Mouse (Mus musculus): ENCODE data around the gene Abca4. TPM values are rescaled to one million over a fixed set of nuclear protein-coding genes. Genes with fewer than 3 reads are reported as not detected.

The Abca4 gene
- polyA plus RNA-seq, 1 experiment: not detected

DNA sequence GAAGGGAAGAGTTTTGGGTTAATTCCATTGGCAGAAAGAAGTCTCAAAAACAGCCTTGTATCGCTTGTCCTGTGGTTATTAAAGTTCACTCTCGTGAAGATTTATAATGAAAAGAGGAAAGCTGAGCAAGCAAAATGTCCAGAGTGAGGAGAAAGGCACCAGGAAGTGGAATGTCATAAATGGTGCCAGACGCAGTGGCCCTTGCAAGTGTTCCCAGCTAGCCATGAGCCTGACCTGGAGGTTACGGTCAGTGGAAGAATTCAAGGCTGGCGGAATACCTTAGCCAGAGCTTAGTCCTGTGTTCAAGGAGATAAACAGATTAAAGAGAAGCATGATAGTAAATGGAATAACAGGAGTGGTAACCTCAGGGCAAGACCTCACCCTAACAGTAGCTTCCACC lies 25.1 kb upstream of the Abca4 start:
- 80% methylated on average over 5 of the region's 5 CpGs for WGBS
- Histone ChIP-seq H3K27ac (ENCODE audit: control insufficient read depth, insufficient read depth, low read depth, low read length, poor library complexity) (no peak overlapping the region), H3K4me3 (replicated peaks; ENCODE audit: control insufficient read depth, low read depth, low read length) (no peak overlapping the region), H3K4me1 (ENCODE audit: control insufficient read depth, insufficient read depth, low read length) (no peaks in the 10 kb centered on the region)
- TF ChIP-seq POLR2A (IDR thresholded peaks at IDR 0.05; ENCODE audit: borderline replicate concordance, control insufficient read depth, low read depth, low read length) (no peak), CTCF (IDR thresholded peaks at IDR 0.05; ENCODE audit: control insufficient read depth, insufficient read depth, low read length) (no peak)

DNA sequence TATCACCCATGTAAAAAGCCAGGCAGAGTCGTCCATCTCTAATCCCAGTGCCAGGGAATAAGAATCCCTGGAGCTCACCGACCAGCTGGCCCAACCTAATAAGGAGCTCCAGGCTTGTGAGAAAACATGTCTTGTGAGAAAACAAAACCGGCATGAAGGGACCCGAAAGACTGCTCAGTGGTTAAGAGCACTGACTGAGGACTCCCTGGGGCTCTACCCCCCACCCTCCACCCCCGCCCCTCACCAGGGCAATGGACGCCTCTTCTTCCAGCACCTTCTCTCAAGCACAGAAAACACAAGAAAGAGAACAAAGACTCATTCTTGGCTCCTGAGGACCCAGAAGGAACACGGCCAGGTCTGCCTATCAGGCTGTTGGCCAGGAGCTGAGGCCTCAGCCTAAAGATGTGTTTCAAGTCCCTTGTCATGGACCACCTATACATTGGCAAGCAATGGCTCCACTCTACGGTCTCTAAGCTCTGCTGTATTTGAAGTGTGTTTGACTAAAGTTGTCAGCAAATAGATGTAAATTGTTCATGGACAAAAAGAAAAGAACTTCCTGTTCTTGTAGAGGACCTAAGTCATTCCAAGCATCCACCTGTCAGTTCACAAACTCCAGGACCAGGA lies 23.1 kb upstream of the Abca4 start:
- 88% methylated on average over 8 of the region's 8 CpGs for WGBS
- no peak overlapping the region for H3K4me3 ChIP-seq (replicated peaks; ENCODE audit: control insufficient read depth, low read depth, low read length)
- H3K27ac ChIP-seq (ENCODE audit: control insufficient read depth, insufficient read depth, low read depth, low read length, poor library complexity): no peak overlapping the region
- no peaks in the 10 kb centered on the region for H3K4me1 ChIP-seq (ENCODE audit: control insufficient read depth, insufficient read depth, low read length)
- TF ChIP-seq POLR2A (IDR thresholded peaks at IDR 0.05; ENCODE audit: borderline replicate concordance, control insufficient read depth, low read depth, low read length): no peak
- no peak for TF ChIP-seq CTCF (IDR thresholded peaks at IDR 0.05; ENCODE audit: control insufficient read depth, insufficient read depth, low read length)

DNA sequence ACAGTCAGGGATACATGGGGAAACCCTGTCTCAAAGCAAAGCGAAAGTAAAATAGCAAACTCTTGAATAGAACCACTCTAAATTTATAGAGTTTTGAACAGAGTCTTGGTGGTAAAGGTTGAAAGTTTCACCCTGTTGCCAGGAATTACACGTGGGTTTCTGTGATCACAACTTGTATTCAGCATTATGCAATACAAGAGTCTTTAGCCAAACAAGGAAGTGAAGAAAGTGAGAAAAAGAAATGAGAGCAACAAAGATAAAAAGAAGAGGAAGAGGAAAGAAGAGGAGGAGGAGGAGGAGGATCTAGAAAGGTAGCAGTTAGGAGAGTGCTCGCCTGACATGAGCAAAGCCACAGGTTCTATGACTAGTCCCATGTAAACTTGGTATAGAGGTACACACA lies 21.9 kb upstream of the Abca4 start:
- Histone ChIP-seq H3K27ac (ENCODE audit: control insufficient read depth, insufficient read depth, low read depth, low read length, poor library complexity) (no peak overlapping the region), H3K4me1 (ENCODE audit: control insufficient read depth, insufficient read depth, low read length) (no peaks in the 10 kb centered on the region), H3K4me3 (replicated peaks; ENCODE audit: control insufficient read depth, low read depth, low read length) (no peak overlapping the region)
- WGBS: 41% methylated on average over 3 of the region's 3 CpGs
- TF ChIP-seq POLR2A (IDR thresholded peaks at IDR 0.05; ENCODE audit: borderline replicate concordance, control insufficient read depth, low read depth, low read length) (no peak), CTCF (IDR thresholded peaks at IDR 0.05; ENCODE audit: control insufficient read depth, insufficient read depth, low read length) (no peak)

DNA sequence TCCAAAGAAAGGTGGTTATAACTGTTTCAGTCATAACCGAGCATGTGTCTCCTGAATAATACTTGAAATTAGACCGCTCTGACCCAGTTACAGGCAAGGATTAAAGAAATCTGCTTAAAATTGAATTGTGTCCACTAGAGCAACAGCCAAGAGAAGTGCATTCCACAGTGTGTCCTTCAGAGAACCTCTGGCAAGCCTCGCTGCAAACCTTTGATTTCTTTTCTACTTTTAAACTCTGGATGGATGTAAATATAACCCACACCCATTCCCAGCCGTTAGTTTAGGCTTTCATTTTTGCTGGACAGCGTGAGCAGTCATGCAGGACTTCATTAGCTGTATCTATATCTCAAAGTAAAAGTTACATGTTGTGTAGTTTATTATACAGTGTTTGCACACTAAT lies 17.6 kb upstream of the Abca4 start:
- no peaks in the 10 kb centered on the region for H3K4me1 ChIP-seq (ENCODE audit: control insufficient read depth, insufficient read depth, low read length)
- TF ChIP-seq POLR2A (IDR thresholded peaks at IDR 0.05; ENCODE audit: borderline replicate concordance, control insufficient read depth, low read depth, low read length) (no peak), CTCF (IDR thresholded peaks at IDR 0.05; ENCODE audit: control insufficient read depth, insufficient read depth, low read length) (no peak)
- H3K27ac ChIP-seq (ENCODE audit: control insufficient read depth, insufficient read depth, low read depth, low read length, poor library complexity): no peak overlapping the region
- WGBS: 73% methylated on average over 5 of the region's 5 CpGs
- H3K4me3 ChIP-seq (replicated peaks; ENCODE audit: control insufficient read depth, low read depth, low read length): no peak overlapping the region

DNA sequence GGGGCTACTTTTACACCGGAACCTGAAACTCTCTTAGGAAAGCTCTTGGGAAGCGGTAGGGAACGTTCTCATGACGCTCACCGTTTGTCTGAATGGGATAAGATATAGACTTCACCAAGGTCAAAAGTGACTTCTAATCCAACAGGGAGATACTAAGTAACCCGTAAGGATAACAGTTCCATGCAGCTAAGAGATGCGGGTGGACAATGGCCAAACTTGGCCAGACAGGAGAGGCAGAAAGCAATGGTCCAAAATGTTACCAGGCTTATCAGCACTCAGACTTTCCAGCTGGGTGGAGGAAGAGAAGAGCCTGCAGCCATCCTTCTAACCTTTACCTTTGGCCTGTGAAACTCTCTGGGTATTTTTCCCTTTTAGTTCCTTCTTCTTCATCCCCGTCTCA lies 16.5 kb upstream of the Abca4 start:
- Histone ChIP-seq H3K27ac (ENCODE audit: control insufficient read depth, insufficient read depth, low read depth, low read length, poor library complexity) (no peak overlapping the region), H3K4me1 (ENCODE audit: control insufficient read depth, insufficient read depth, low read length) (no peaks in the 10 kb centered on the region), H3K4me3 (replicated peaks; ENCODE audit: control insufficient read depth, low read depth, low read length) (no peak overlapping the region)
- WGBS: 85% methylated on average over 8 of the region's 8 CpGs
- TF ChIP-seq POLR2A (IDR thresholded peaks at IDR 0.05; ENCODE audit: borderline replicate concordance, control insufficient read depth, low read depth, low read length): no peak
- no peak for TF ChIP-seq CTCF (IDR thresholded peaks at IDR 0.05; ENCODE audit: control insufficient read depth, insufficient read depth, low read length)

DNA sequence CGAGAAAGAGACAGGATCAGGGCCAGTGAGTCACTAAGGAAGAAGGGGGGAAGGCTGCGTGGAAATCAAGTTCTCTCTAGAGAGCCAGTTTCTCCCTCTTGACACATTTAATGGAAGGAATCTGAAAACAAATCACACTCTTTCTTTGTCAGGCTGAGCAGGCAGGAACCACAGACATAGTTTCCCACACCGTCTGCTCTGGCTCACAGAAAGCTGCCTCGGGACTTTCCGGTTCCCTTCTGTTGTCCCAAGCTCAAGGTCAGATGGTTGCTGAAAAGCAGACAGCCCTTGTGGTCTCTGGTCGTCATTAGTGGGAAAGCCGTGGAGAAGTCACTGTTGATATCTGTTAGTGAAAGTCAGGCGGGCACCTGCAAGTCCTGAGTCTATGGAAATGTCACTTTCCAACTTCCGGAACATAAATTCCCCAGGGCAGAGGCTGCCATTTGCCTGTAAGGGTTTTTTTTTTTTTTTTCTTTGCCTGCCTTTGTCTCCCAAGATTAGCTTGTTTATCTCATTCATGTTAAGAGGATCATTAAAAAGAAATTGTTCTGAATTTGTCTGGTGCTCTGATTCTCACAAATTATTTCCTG lies 10.9 kb upstream of the Abca4 start:
- Histone ChIP-seq H3K4me3 (replicated peaks; ENCODE audit: control insufficient read depth, low read depth, low read length) (no peak overlapping the region), H3K27ac (ENCODE audit: control insufficient read depth, insufficient read depth, low read depth, low read length, poor library complexity) (no peak overlapping the region), H3K4me1 (ENCODE audit: control insufficient read depth, insufficient read depth, low read length) (no peaks in the 10 kb centered on the region)
- WGBS: 75% methylated on average over 9 of the region's 9 CpGs
- TF ChIP-seq CTCF (IDR thresholded peaks at IDR 0.05; ENCODE audit: control insufficient read depth, insufficient read depth, low read length) (no peak), POLR2A (IDR thresholded peaks at IDR 0.05; ENCODE audit: borderline replicate concordance, control insufficient read depth, low read depth, low read length) (no peak)

DNA sequence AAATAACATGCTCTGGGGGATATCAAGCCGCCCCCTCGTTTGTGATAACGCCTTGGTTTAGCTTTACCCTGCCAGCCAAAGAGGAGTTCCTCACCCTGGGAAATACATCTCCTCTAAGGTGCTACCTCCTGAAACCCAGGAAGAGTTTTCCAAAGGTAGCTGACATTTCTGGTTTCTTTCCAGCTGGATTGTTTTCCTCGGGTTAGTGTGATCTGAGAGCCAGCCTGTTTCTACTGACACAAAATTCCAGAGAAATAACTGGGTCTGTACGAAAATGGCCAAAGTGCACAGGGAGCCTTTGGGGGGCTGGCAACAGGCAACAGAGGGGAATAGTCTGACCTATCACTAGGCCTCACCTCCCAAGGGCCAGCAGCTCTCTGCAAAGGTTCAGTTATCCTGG lies 10.0 kb upstream of the Abca4 start:
- no peak overlapping the region for H3K4me3 ChIP-seq (replicated peaks; ENCODE audit: control insufficient read depth, low read depth, low read length)
- H3K27ac ChIP-seq (ENCODE audit: control insufficient read depth, insufficient read depth, low read depth, low read length, poor library complexity): no peak overlapping the region
- 83% methylated on average over 5 of the region's 5 CpGs for WGBS
- TF ChIP-seq CTCF (IDR thresholded peaks at IDR 0.05; ENCODE audit: control insufficient read depth, insufficient read depth, low read length) (no peak), POLR2A (IDR thresholded peaks at IDR 0.05; ENCODE audit: borderline replicate concordance, control insufficient read depth, low read depth, low read length) (no peak)
- H3K4me1 ChIP-seq (ENCODE audit: control insufficient read depth, insufficient read depth, low read length): no peaks in the 10 kb centered on the region

DNA sequence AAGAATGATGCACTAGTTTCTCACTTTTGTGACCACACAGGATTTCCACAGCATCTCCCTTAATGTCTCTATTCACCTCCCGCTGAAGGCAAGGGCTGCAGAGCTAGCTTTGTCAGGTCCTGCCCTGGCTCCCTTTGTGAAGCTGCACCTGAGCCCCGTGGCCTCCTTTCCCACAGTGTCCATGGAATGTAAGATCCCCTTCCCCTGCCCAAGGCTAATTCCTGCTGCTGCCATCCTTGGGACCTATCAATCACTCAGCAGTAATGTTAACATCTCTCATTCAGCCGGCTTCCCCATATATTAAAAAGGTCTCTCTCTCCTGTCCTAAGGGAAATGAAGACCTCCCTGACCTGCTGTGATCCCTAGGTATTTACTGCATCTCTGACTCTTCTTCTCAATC lies 9.2 kb upstream of the Abca4 start:
- WGBS: 63% methylated on average over 3 of the region's 3 CpGs
- Histone ChIP-seq H3K27ac (ENCODE audit: control insufficient read depth, insufficient read depth, low read depth, low read length, poor library complexity) (no peak overlapping the region), H3K4me1 (ENCODE audit: control insufficient read depth, insufficient read depth, low read length) (no peaks in the 10 kb centered on the region), H3K4me3 (replicated peaks; ENCODE audit: control insufficient read depth, low read depth, low read length) (no peak overlapping the region)
- TF ChIP-seq CTCF (IDR thresholded peaks at IDR 0.05; ENCODE audit: control insufficient read depth, insufficient read depth, low read length) (no peak), POLR2A (IDR thresholded peaks at IDR 0.05; ENCODE audit: borderline replicate concordance, control insufficient read depth, low read depth, low read length) (no peak)

Data from bone marrow, adult 2 months (tissue).